Mouse (Mus musculus): Measurements from ENCODE around the gene Ppp2r5d. TPM values are rescaled to one million over a fixed set of nuclear protein-coding genes. Genes with fewer than 3 reads are reported as not detected.

Gene Ppp2r5d
- polyA plus RNA-seq, 1 experiment from 2014 or later: 107 TPM

GRCm38 (mm10) chr17:46674530-46675283 lies 30.2 kb downstream of the Ppp2r5d start:
- peak overlapping the region; percentile 79 for H3K4me3 ChIP-seq

DNA sequence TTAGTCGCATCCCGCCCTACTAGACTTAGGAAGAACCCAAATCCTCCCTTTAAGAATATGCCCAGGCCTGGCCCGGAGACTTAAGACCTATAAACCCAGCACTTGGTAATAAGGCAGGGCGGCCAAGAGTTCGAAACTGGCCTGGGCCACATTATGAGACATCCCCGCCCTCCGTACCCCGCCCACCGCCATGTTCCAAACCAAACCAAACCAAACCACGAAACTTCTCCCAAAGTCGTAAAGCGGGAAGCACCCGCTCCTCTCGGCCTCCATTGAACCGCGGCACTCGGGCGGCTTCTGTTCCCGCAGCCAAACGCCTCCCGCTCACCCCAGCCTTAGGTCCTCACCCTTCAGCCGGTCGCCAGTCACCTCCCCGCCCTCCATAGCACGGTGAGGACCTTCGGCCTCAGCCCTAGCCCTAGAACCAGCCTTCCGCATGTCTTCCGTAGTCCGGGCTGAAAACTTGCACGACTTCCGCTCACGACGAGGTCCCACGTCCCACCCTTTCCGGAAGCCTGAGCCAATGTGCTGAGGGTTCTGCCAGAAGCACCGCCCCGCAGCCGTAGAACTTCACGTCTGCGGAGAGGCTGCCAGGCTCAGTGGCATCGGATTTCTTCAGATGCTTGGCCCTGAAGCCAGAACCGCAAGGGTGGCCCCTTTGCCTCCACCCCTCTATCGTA lies 30.9 kb downstream of the Ppp2r5d start, which contains the start of gene Rrp36:
Gene Rrp36 (minus strand): TSS at position 503 of the 680 bp plus-strand sequence.
- Histone ChIP-seq H3K4me3 (peak within 1 kb of the TSS; percentile 79), H3K27ac (0 out of 2 replicates have a peak within 1 kb of the TSS, but pooled peaks have one; percentile 27), H3K4me2 (replicated peaks) (peak within 1 kb of the TSS; percentile 88), H3K36me3 (peaks cover 63% of the 10 kb centered on the region), H3K9me3 (no peaks in the 10 kb centered on the region), H3K9ac (peak within 1 kb of the TSS; percentile 68), H3K4me1 (peaks cover 21% of the 10 kb centered on the region), H3K27me3 (replicated peaks) (no peaks in the 10 kb centered on the region)
- 1% methylated on average over 43 of the region's 43 CpGs for WGBS
- peak; percentile 87 for ATAC-seq (ENCODE audit: low FRiP score, low read depth)

More at GRCm38 (mm10) chr17:46674530-46675283, 30.2 kb downstream of the Ppp2r5d start:
- Histone ChIP-seq H3K27ac (0 out of 2 replicates have a peak overlapping the region, but pooled peaks have one; percentile 22), H3K9ac (peak overlapping the region; percentile 48), H3K4me2 (replicated peaks) (peak overlapping the region; percentile 88), H3K9me3 (no peaks in the 10 kb centered on the region), H3K4me1 (peaks cover 28% of the 10 kb centered on the region), H3K36me3 (peaks cover 56% of the 10 kb centered on the region), H3K27me3 (replicated peaks) (no peaks in the 10 kb centered on the region)
- peak; percentile 66 for ATAC-seq (ENCODE audit: low FRiP score, low read depth)
- WGBS: 12% methylated on average over 15 of the region's 15 CpGs

- H3K4me1 ChIP-seq: peaks cover 17% of the 10 kb centered on the region
- ATAC-seq (ENCODE audit: low FRiP score, low read depth): no peak
- H3K9ac ChIP-seq: no peak overlapping the region
- H3K27ac ChIP-seq: no peak overlapping the region
- no peaks in the 10 kb centered on the region for H3K27me3 ChIP-seq (replicated peaks)
- no peaks in the 10 kb centered on the region for H3K9me3 ChIP-seq
- no peak overlapping the region for H3K4me3 ChIP-seq
- peaks cover 57% of the 10 kb centered on the region for H3K36me3 ChIP-seq
- no peak overlapping the region for H3K4me2 ChIP-seq (replicated peaks)
- WGBS: 96% methylated on average over 10 of the region's 10 CpGs
Observed at GRCm38 (mm10) chr17:46669911-46670310, 35.0 kb downstream of the Ppp2r5d start.

DNA sequence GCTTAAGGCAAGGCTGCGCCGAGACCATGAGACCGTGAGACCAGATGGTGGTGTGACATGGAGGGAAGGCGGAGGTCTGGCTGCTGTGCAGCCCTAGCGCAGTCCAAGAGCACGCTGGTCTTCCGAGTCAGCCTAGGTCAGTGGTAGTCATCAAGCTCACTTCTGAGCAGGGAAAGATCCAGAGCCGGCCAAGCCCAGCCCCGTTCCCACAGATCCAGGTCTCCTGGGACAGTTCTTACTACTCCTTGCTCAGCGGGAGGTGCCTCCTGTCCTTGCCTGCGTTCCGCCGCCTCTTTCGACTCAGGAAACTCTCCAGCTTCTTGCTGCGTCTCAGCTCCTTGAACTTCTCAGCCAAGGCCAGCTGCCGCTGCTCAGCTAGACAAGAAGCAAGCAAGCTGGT lies 37.2 kb downstream of the Ppp2r5d start:
- 92% methylated on average over 16 of the region's 16 CpGs for WGBS
- no peaks in the 10 kb centered on the region for H3K27me3 ChIP-seq (replicated peaks)
- no peak overlapping the region for H3K9ac ChIP-seq
- H3K27ac ChIP-seq: no peak overlapping the region
- no peaks in the 10 kb centered on the region for H3K9me3 ChIP-seq
- peaks cover 75% of the 10 kb centered on the region for H3K36me3 ChIP-seq
- no peak overlapping the region for H3K4me3 ChIP-seq
- no peak overlapping the region for H3K4me2 ChIP-seq (replicated peaks)
- no peaks in the 10 kb centered on the region for H3K4me1 ChIP-seq
- no peak for ATAC-seq (ENCODE audit: low FRiP score, low read depth)

DNA sequence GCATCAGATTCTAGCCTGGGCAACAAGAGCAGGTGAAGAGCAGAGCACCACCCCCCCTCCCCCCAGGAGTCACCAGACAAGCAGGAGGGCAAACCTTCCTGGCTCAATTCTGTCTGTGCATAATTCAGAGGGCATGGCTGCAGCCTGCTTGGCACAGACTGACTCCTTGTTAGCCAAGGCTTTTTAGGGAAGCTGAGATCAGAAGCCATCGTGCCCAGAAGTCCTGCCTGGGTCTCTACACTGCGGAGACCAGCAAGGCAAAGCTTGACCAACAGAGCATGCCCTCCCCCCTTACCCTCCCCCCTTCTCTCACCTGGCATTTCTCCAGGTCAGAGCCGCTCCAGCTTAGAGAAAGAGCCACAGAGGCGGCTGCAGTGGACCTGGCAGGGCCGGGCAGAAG lies 42.2 kb downstream of the Ppp2r5d start:
- WGBS: 96% methylated on average over 5 of the region's 5 CpGs
- H3K27ac ChIP-seq: no peak overlapping the region
- no peaks in the 10 kb centered on the region for H3K9me3 ChIP-seq
- no peaks in the 10 kb centered on the region for H3K27me3 ChIP-seq (replicated peaks)
- no peak overlapping the region for H3K9ac ChIP-seq
- H3K4me1 ChIP-seq: no peaks in the 10 kb centered on the region
- H3K36me3 ChIP-seq: peaks cover 94% of the 10 kb centered on the region
- H3K4me3 ChIP-seq: no peak overlapping the region
- no peak for ATAC-seq (ENCODE audit: low FRiP score, low read depth)
- H3K4me2 ChIP-seq (replicated peaks): no peak overlapping the region

DNA sequence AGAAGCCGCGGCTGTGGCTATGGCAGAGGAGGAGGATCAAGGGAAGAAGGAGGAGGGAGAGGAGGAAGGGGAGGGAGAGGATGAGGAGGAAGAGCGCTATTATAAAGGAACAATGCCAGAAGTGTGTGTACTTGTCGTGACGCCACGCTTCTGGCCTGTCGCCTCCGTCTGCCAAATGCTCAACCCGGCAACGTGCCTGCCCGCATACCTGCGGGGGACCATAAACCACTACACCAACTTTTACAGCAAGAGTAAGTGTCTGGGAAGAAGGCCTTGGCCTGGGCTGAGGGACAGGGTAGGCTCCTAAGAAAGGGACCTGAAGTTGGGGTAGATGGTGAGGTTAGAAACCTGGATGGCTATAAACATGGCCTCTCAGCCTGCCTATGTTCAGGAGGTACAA lies 42.9 kb downstream of the Ppp2r5d start:
- H3K36me3 ChIP-seq: peaks cover 97% of the 10 kb centered on the region
- H3K9ac ChIP-seq: no peak overlapping the region
- H3K4me3 ChIP-seq: no peak overlapping the region
- H3K27ac ChIP-seq: no peak overlapping the region
- WGBS: 94% methylated on average over 12 of the region's 12 CpGs
- no peaks in the 10 kb centered on the region for H3K9me3 ChIP-seq
- no peak for ATAC-seq (ENCODE audit: low FRiP score, low read depth)
- no peak overlapping the region for H3K4me2 ChIP-seq (replicated peaks)
- no peaks in the 10 kb centered on the region for H3K4me1 ChIP-seq
- H3K27me3 ChIP-seq (replicated peaks): no peaks in the 10 kb centered on the region

GRCm38 (mm10) chr17:46661351-46661750 lies 43.6 kb downstream of the Ppp2r5d start:
- H3K4me2 ChIP-seq (replicated peaks): no peak overlapping the region
- 93% methylated on average over 9 of the region's 9 CpGs for WGBS
- peaks cover 97% of the 10 kb centered on the region for H3K36me3 ChIP-seq
- H3K4me1 ChIP-seq: no peaks in the 10 kb centered on the region
- ATAC-seq (ENCODE audit: low FRiP score, low read depth): no peak
- H3K9me3 ChIP-seq: no peaks in the 10 kb centered on the region
- H3K27ac ChIP-seq: no peak overlapping the region
- H3K27me3 ChIP-seq (replicated peaks): no peaks in the 10 kb centered on the region
- H3K4me3 ChIP-seq: no peak overlapping the region
- no peak overlapping the region for H3K9ac ChIP-seq

- H3K4me1 ChIP-seq: peaks cover 26% of the 10 kb centered on the region
- H3K36me3 ChIP-seq: peaks cover 89% of the 10 kb centered on the region
- H3K27ac ChIP-seq: no peak overlapping the region
- ATAC-seq (ENCODE audit: low FRiP score, low read depth): no peak
- no peak overlapping the region for H3K9ac ChIP-seq
- H3K9me3 ChIP-seq: no peaks in the 10 kb centered on the region
- H3K4me2 ChIP-seq (replicated peaks): no peak overlapping the region
- no peak overlapping the region for H3K4me3 ChIP-seq
- WGBS: 77% methylated on average over 6 of the region's 6 CpGs
- H3K27me3 ChIP-seq (replicated peaks): no peaks in the 10 kb centered on the region
Observed at GRCm38 (mm10) chr17:46656054-46656453, 48.9 kb downstream of the Ppp2r5d start.

DNA sequence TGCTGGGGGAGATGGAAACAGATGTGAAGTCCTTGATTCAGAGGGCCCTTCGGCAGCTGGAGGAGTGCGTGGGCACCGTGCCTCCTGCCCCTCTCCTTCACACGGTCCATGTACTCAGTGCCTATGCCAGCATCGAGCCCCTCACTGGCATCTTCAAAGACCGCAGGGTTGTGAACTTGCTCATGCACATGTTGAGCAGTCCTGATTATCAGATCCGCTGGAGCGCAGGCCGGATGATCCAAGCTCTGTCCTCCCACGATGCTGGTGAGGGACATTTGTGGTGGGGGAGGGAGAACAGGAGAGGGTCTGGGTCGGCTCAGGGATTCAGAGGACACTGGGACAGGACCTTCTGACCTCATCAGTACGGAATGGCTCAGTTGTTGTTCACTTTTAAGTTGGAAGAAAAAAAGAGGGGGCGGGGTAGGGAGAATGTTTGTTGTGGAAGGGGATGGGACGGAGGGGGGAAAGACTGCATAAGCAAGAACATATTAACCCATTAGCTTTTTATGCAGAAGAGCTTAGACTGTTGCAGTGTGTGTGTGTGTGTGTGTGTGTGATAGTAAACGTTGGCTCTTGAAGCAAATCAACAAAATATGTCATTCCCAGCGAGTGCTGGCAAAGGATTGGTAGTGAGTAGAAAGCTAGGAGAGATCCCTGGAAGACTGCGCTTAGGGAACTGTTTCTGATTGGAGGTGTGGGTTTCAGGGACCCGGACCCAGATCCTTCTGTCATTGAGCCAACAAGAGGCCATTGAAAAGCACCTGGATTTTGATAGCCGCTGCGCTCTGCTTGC lies 53.0 kb downstream of the Ppp2r5d start:
- Histone ChIP-seq H3K9ac (peak overlapping the region; percentile 92), H3K4me1 (peaks cover 40% of the 10 kb centered on the region), H3K4me2 (replicated peaks) (peak overlapping the region; percentile 91), H3K36me3 (peaks cover 60% of the 10 kb centered on the region), H3K27ac (no peak overlapping the region), H3K27me3 (replicated peaks) (no peaks in the 10 kb centered on the region), H3K9me3 (no peaks in the 10 kb centered on the region), H3K4me3 (0 out of 2 replicates have a peak overlapping the region, but pooled peaks have one; percentile 67)
- no peak for ATAC-seq (ENCODE audit: low FRiP score, low read depth)
- 78% methylated on average over 20 of the region's 20 CpGs for WGBS

DNA sequence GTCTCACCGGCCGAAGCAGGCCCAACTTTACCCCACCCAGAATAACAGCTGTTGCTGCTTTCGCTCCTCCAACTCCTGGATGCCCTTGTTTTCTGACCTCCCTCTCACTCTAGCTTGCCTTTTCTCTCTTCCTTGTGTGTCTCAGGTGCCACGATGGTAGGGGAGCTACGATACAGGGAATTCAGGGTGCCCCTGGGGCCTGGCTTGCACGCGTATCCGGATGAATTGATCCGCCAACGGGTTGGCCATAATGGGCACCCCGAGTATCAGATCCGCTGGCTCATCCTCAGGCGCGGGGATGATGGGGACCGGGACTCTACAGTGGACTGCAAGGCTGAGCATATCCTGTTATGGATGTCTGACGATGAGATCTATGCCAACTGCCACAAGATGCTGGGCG lies 53.6 kb downstream of the Ppp2r5d start:
- H3K4me3 ChIP-seq: peak overlapping the region; percentile 67
- no peak overlapping the region for H3K27ac ChIP-seq
- H3K36me3 ChIP-seq: peaks cover 53% of the 10 kb centered on the region
- H3K9me3 ChIP-seq: no peaks in the 10 kb centered on the region
- no peaks in the 10 kb centered on the region for H3K27me3 ChIP-seq (replicated peaks)
- 81% methylated on average over 17 of the region's 17 CpGs for WGBS
- H3K4me2 ChIP-seq (replicated peaks): peak overlapping the region; percentile 91
- peak overlapping the region; percentile 92 for H3K9ac ChIP-seq
- H3K4me1 ChIP-seq: peaks cover 46% of the 10 kb centered on the region
- ATAC-seq (ENCODE audit: low FRiP score, low read depth): no peak

GRCm38 (mm10) chr17:46650232-46651031 lies 54.5 kb downstream of the Ppp2r5d start, which contains the start of gene Cul7:
Gene Cul7, plus strand, starts transcription at chr17:46650337.
- Histone ChIP-seq H3K9ac (peak within 1 kb of the TSS; percentile 92), H3K4me1 (peaks cover 46% of the 10 kb centered on the region), H3K27me3 (replicated peaks) (no peaks in the 10 kb centered on the region), H3K9me3 (no peaks in the 10 kb centered on the region), H3K36me3 (peaks cover 44% of the 10 kb centered on the region), H3K4me3 (peak within 1 kb of the TSS; percentile 67), H3K27ac (peak within 1 kb of the TSS; percentile 92), H3K4me2 (replicated peaks) (peak within 1 kb of the TSS; percentile 91)
- peak; percentile 89 for ATAC-seq (ENCODE audit: low FRiP score, low read depth)
- under 1% methylated on average over 58 of the region's 58 CpGs for WGBS
